Mouse (Mus musculus) CH12.LX (cell line): ENCODE data around the gene Prkag3.

Source experiments
- E2F4 ChIP-seq: IDR thresholded peaks from 2 replicates; pipeline ENCODE4 v1.6.1; 2011; ENCODE audit warnings: low read depth, low read length, improper control_type of control experiment; ENCODE audit not compliant: insufficient replicate concordance
- HCFC1 ChIP-seq: IDR thresholded peaks from 2 replicates; pipeline ENCODE4 v1.6.1; 2012; ENCODE audit warnings: low read depth, mild to moderate bottlenecking, inconsistent platforms, low read length, improper control_type of control experiment

GRCm38 (mm10) chr1:74713859-74714730, 34.9 kb downstream of the Prkag3 start:
- no peak for TF ChIP-seq HCFC1
- no peak for TF ChIP-seq E2F4
